In genomic region chr2:105673631-105674060, GRCm38 (mm10) we compare ENCODE assay signal across 7 mouse cellular contexts. TPM values are rescaled to one million over a fixed set of nuclear protein-coding genes. Genes with fewer than 3 reads are reported as not detected.
A peak's percentile ranks its signal among the peaks of the same experiment; 100 is the strongest.
DNase-seq lines count a peak whose midpoint lies in the region; ATAC-seq lines count a peak whose summit lies in the region.

No protein-coding gene starts in this region.

- peaks cover 6% of the 10 kb centered on the region for H3K4me1 ChIP-seq in brown adipose tissue, adult 24 weeks (ENCODE audit: control insufficient read depth, insufficient read depth, insufficient read length, low read length)
- H3K4me1 ChIP-seq in forebrain, embryonic 16.5 days (replicated peaks; ENCODE audit: control insufficient read depth, insufficient read depth, low read length) = peaks cover 47% of the 10 kb centered on the region
- H3K4me1 ChIP-seq in intestine, embryonic 15.5 days (replicated peaks) = peaks cover 34% of the 10 kb centered on the region
- peaks cover 11% of the 10 kb centered on the region for H3K4me1 ChIP-seq in neural tube, embryonic 14.5 days (ENCODE audit: control insufficient read depth, insufficient read depth, low read length)

- peak overlapping the region; percentile 16; the same call in 1 of the 2 replicates for H3K4me3 ChIP-seq in brown adipose tissue, adult 24 weeks (ENCODE audit: insufficient read depth, low read depth, low read length)
- peak overlapping the region; percentile 46 for H3K4me3 ChIP-seq in forebrain, embryonic 16.5 days (replicated peaks; ENCODE audit: low read length)
- no peak overlapping the region for H3K4me3 ChIP-seq in intestine, embryonic 15.5 days (replicated peaks)
- 0 out of 2 replicates have a peak overlapping the region, but pooled peaks have one; percentile 10 for H3K4me3 ChIP-seq in neural tube, embryonic 14.5 days (ENCODE audit: low read depth, low read length)

- no peaks in the 10 kb centered on the region for H3K36me3 ChIP-seq in forebrain, embryonic 16.5 days (ENCODE audit: control insufficient read depth, insufficient read depth)
- H3K36me3 ChIP-seq in intestine, embryonic 15.5 days = no peaks in the 10 kb centered on the region
- H3K36me3 ChIP-seq in neural tube, embryonic 14.5 days (ENCODE audit: control insufficient read depth, insufficient read depth, low read length) = no peaks in the 10 kb centered on the region

- H3K27me3 ChIP-seq in forebrain, embryonic 16.5 days (replicated peaks; ENCODE audit: control insufficient read depth, insufficient read depth, low read length) = peaks cover 16% of the 10 kb centered on the region
- H3K27me3 ChIP-seq in intestine, embryonic 15.5 days (replicated peaks) = peaks cover 90% of the 10 kb centered on the region
- peaks cover 38% of the 10 kb centered on the region for H3K27me3 ChIP-seq in neural tube, embryonic 14.5 days (ENCODE audit: control insufficient read depth, insufficient read depth, low read length)

- WGBS in forebrain, embryonic 16.5 days = 6% methylated on average over 10 of the region's 10 CpGs
- 3% methylated on average over 10 of the region's 10 CpGs for WGBS in intestine, embryonic 15.5 days
- 4% methylated on average over 10 of the region's 10 CpGs for WGBS in neural tube, embryonic 14.5 days

- DNase-seq in Muller cell, postnatal 12 days (ENCODE audit: inconsistent ontology term) = peak; percentile 73
- no peak for DNase-seq in spleen, postnatal 4 days (ENCODE audit: low spot score in 2 of 2)

- no peaks in the 10 kb centered on the region for H3K9me3 ChIP-seq in forebrain, embryonic 16.5 days (ENCODE audit: control insufficient read depth, low read length)
- H3K9me3 ChIP-seq in intestine, embryonic 15.5 days = no peaks in the 10 kb centered on the region
- H3K9me3 ChIP-seq in neural tube, embryonic 14.5 days (ENCODE audit: control insufficient read depth, low read length) = no peaks in the 10 kb centered on the region

- H3K27ac ChIP-seq in brown adipose tissue, adult 24 weeks (replicated peaks; ENCODE audit: low read depth, low read length) = no peak overlapping the region
- H3K27ac ChIP-seq in forebrain, embryonic 16.5 days (ENCODE audit: low read length) = peak overlapping the region; percentile 81
- no peak overlapping the region for H3K27ac ChIP-seq in intestine, embryonic 15.5 days
- H3K27ac ChIP-seq in neural tube, embryonic 14.5 days (ENCODE audit: low read depth, low read length) = no peak overlapping the region

- H3K9ac ChIP-seq in forebrain, embryonic 16.5 days (replicated peaks; ENCODE audit: low read depth, low read length) = peak overlapping the region; percentile 50
- no peak overlapping the region for H3K9ac ChIP-seq in intestine, embryonic 15.5 days
- H3K9ac ChIP-seq in neural tube, embryonic 14.5 days (replicated peaks; ENCODE audit: low read depth, low read length) = 0 out of 2 replicates have a peak overlapping the region, but pooled peaks have one; percentile 16

- peak overlapping the region; percentile 70 for H3K4me2 ChIP-seq in forebrain, embryonic 16.5 days (ENCODE audit: low read length)
- H3K4me2 ChIP-seq in intestine, embryonic 15.5 days (replicated peaks) = peak overlapping the region; percentile 22; the same call in 1 of the 2 replicates
- H3K4me2 ChIP-seq in neural tube, embryonic 14.5 days (ENCODE audit: low read depth, low read length) = peak overlapping the region; percentile 62; the same call in 1 of the 2 replicates

- ATAC-seq in forebrain, embryonic 16.5 days = no peak
- no peak for ATAC-seq in intestine, embryonic 15.5 days
- no peak for ATAC-seq in neural tube, embryonic 14.5 days (ENCODE audit: low read depth)
- ATAC-seq in CD4-positive, CD25-positive, alpha-beta regulatory T cell, adult 4 months = no peak

RNA-seq across cellular contexts. Expression of gene Pax6, which starts 4.9 kb away (rescaled TPM):
- polyA plus RNA-seq in brown adipose tissue, adult 24 weeks (2012; ENCODE audit: insufficient read depth, insufficient read length, missing spikeins) = not detected in 2 replicates
- polyA plus RNA-seq in forebrain, embryonic 16.5 days (2015; fragmentation: Nextera tagmentation; extraction: Ambion mirVana) = 39.9 and 42.2 TPM in 2 replicates
- polyA plus RNA-seq in intestine, embryonic 15.5 days (2015; fragmentation: Nextera tagmentation; extraction: Ambion mirVana) = 2.3 and 2.8 TPM in 2 replicates
- 13.3 and 13.5 TPM in 2 replicates for polyA plus RNA-seq in neural tube, embryonic 14.5 days (2014; fragmentation: Nextera tagmentation; extraction: Ambion mirVana)
- 1 to 10 TPM in 1 of 2 experiments, not detected in 1; 1.3 TPM for polyA plus RNA-seq in CD4-positive, CD25-positive, alpha-beta regulatory T cell, adult 4 months (2017; shearing (Covaris generic))
